Mouse (Mus musculus) megakaryocyte progenitor cell, adult 5-6 weeks (primary cell): ENCODE measurements around the gene Rpl9-ps1. TPM values are rescaled to one million over a fixed set of nuclear protein-coding genes. Genes with fewer than 3 reads are reported as not detected.
A peak's percentile ranks its signal among the peaks of the same experiment; 100 is the strongest.

Source experiments
- ATAC-seq: replicated peaks from 2 replicates; pipeline ENCODE4 v1.8.0; 2016; ENCODE audit warnings: mild to moderate bottlenecking, moderate TSS enrichment, inconsistent platforms; ENCODE audit not compliant: poor library complexity
- total RNA-seq, 2 experiments: library from RNA; stranded (forward) in 1 of 2; stranded (reverse) in 1 of 2; fragments of 157-497, 149-512 nt in 1 of 2; fragments of 200-1000 nt in 1 of 2; gene quantifications; 2 replicates each; pipeline versions ENCODE4 v1.2.3 to v1.2.4; 2015 to 2017

The Rpl9-ps1 gene
- 0.44 and 1.2 TPM in 2 replicates for total RNA-seq (2015)
- not detected in 2 replicates for total RNA-seq (2017)

DNA sequence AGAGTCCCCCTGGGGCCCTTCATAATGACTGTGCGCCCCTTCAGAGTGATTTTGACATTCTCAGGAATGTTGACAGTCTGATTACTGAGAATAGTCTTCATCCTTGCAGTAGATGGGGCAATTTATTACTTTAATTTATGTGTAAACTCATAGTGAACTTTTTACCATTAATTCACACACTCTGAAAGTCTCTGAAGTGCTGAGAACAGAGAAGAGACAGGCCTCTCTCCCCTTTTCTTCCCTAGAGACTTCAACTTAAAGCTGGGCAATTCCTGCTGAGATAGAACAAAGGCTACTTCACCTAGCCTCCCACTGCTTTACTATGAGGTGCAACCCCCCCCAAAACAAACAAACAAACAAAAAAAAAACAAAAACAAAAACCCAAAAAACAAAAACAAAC, at the start of gene Rpl9-ps1:
Rpl9-ps1 (minus strand) TSS at position 101 of the 400 bp plus-strand sequence.
- no peak for ATAC-seq

DNA sequence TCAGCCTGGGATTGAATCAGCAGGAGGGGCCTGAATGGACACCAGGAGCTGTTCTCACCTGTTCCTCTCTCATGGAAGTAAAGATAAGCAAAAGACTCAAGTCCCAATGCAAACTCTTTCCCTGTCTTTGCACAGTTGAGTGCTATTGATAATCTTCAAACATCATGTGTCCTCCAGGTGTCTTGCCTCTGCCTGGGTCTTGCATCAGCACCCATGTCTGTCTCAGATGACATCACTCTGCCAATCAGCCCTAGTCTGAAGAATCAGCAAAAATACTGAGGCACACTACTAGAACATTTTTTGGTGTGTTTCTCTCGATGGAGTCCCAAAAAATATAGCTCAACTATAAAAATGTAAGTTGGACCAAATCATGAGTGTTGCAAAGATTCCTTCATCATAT, 46.6 kb upstream of the Rpl9-ps1 start:
- ATAC-seq, result no peak

DNA sequence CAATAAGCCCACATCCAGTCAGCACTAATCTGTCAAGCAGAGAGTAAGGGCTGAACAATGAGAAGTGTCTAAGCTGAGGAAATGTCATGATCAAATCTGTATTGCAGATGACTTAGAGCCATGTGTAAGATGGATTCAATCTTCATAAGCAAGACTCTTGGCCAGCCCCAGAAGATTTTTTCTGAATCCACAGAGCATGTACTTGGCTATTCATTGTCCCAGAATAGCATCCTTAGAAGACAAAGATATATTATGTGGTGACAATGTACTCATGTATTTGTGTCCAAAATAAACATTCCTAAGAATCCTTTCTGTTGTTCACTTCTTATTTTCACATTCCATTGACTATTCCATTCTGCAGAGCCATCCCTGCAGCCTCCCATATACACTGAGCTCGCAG, 44.5 kb upstream of the Rpl9-ps1 start:
- ATAC-seq, result no peak

DNA sequence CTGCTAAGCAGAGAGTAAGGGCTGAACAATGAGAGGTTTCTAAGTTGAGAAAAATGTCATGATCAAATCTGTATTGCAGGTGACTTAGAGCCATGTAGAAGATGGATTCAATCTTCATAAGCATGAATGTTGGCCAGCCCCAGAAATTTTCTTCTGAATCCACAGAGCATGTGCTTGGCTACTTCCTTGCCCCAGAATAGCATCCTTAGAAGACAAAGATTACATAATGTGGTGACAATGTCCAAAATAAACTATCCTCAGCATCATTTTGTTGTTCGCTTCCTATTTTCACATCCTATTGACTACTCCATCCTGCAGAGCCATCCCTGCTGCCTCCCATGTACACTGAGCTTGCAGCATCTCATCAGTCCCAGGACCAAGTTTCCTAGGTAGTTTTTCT, 30.2 kb upstream of the Rpl9-ps1 start:
- ATAC-seq, result no peak

DNA sequence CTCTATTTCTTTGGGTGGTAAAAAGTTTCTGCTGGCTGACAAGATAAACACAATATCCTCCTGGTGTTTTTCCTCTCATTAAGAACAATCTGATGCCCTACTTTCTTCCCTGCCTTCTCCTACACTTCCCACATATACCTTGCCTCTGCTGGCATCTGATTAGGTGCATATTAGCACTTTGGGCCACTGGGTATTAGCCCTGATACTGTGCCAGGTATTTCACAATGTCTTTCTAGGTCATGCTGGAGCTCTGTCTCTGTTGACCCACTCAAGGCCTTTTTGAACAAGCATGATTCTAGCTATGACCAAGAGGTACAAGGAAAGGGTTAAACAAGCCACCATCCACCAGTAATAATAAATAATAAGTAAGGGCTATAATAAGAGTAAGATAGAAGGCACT, 26.3 kb upstream of the Rpl9-ps1 start:
- ATAC-seq, result no peak

DNA sequence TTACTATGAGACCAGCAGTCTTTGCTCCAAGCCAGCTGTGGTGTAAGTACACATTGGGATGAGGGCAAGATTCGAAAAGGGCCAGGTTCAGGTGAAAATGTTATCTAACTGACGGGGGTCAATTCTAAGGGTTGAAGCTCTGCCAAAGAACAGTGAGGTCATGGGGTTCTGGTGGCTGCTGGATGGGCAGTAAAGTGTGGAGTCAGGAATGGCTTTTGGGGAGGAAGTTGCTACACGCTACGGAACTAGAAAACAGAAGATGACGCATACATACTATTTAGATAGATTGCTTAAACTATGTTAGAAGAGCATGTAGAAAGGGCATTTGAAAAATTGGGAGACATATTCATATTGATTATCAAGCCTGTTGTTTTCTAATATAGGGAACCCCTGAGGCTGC, 18.1 kb upstream of the Rpl9-ps1 start:
- ATAC-seq, result peak; percentile 68

GRCm38 (mm10) chr11:83662204-83662603, 16.8 kb upstream of the Rpl9-ps1 start, which contains the start of gene Ccl4:
Gene Ccl4 (plus strand): TSS chr11:83662584.
- peak; percentile 81 for ATAC-seq

DNA sequence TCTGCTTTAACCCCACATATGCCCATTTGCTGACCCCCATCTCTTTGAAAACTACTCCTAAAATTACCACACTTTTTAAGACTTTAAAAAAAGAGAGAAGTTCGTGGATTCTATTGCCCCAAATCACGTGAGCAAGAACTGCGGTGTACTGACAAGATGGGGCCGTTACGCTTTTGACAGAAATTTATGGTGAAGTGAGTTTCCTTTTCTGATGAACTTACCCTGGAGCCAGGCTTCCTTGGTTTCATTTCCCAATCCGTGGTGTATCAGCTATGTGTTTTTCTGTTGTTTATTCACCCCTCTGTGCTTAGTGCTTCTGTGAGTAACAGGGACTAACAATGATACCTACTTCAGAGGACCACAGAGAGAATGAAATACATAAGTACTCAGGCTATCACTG, 13.4 kb upstream of the Rpl9-ps1 start:
- ATAC-seq, result peak; percentile 51

- ATAC-seq, result no peak
Observed at GRCm38 (mm10) chr11:83657508-83657907, 12.1 kb upstream of the Rpl9-ps1 start.

DNA sequence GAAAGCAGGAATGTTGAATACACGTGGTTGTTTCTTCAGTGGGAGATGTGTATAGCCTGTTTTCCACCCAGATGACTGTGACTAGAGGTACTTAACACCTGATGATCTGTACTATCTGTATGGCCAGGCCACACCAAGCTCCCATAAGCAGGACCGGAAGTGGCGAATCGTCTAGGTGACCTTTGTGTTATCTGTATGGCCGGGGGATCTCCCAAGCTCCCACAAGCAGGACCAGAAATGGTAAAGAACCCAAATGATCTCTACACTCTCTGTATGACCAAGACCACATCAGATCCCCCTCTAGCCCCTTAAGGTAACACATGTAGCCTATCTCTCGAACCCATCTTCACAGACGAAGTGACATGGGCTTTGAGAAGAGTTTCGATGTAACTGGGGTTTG, 9.2 kb upstream of the Rpl9-ps1 start:
- no peak for ATAC-seq

GRCm38 (mm10) chr11:83649305-83649841, 4.0 kb upstream of the Rpl9-ps1 start, which contains the start of gene Ccl3:
Gene Ccl3 (minus strand): TSS chr11:83649355.
- ATAC-seq, result peak; percentile 87

GRCm38 (mm10) chr11:83646356-83647149, 1.1 kb upstream of the Rpl9-ps1 start:
- ATAC-seq, result no peak

DNA sequence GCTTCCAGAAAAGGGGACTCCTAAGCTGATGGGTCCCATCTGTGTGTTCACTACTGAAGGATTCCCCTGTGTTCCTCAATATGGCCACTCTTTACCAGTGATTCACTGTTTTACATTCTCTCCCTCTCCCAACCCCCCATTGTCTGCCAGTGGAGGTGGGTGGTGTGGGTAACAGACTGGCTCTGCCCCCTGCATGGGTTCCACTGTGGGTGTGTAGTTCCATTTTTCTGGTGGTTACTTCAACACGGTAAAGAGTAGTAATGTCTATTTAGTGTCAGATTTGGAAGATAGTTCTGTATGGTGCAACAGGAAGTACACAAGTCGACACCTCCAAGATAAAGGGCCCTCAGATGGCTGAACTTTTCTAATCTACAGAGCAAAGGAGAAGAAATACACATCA, 4.2 kb downstream of the Rpl9-ps1 start:
- no peak; the same call in 1 of the 2 replicates for ATAC-seq

GRCm38 (mm10) chr11:83640141-83640540, 5.3 kb downstream of the Rpl9-ps1 start:
- peak; percentile 95 for ATAC-seq

GRCm38 (mm10) chr11:83639533-83639932, 5.9 kb downstream of the Rpl9-ps1 start:
- ATAC-seq, result peak; percentile 61

DNA sequence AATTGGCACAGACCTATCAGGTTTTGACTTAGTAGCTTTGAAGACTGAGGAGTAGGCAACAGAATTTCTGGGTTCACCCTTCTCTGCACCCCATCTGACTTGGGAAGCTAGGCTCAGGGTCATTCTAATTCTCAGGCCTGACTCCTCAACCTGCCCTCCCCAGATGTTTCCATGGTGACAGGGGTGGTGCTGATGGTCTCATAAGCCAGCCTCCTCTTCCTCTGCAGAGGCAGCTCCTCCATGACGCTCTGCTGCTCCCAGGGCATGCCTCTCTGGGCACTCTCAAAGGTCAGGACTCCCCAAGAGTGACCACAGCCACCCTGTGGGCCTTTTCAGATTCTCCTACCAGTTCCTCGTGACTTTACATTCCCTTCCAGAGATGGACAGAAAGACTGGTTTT, 6.5 kb downstream of the Rpl9-ps1 start:
- ATAC-seq, result no peak

GRCm38 (mm10) chr11:83636742-83637235, 8.6 kb downstream of the Rpl9-ps1 start:
- no peak for ATAC-seq

DNA sequence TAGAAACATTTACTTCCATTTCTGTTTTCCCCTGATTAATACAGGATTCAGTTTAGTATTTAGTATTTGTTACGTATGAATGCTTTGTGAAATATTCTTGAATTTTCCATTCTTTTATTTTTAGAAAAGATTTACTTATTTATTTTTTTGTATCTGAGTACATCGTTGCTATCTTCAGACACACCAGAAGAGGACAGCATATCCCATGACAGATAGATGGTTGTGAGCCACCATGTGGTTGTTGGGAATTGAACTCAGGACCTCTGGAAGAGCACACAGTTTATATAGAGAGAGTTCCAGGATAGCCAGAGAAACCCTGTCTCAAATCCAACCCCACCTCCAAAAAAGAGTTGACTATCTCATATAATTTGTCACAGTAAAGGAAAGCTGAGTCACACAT, 10.5 kb downstream of the Rpl9-ps1 start:
- no peak for ATAC-seq

DNA sequence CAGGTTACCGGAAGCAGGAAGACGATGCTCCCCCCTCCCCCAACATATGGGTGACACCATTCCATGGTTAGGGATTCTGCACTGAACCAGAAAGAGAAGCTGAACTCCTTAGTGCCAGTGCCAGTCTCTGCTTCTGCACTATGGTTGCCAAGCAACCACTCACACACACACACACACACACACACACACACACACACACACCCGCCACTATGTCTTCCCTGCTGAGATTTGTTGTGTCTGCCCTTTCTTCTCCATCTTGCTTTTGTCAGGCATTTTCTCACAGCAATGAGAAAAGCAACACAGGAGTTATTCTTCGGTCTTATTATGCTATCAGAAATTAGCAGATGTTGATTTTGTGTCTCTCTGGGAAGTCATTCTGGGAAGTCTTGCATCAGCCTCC, 11.0 kb downstream of the Rpl9-ps1 start:
- no peak for ATAC-seq

- peak; percentile 66 for ATAC-seq
Observed at GRCm38 (mm10) chr11:83632744-83633143, 12.7 kb downstream of the Rpl9-ps1 start.

GRCm38 (mm10) chr11:83631065-83631464, 14.4 kb downstream of the Rpl9-ps1 start:
- ATAC-seq, result no peak

GRCm38 (mm10) chr11:83630630-83631029, 14.8 kb downstream of the Rpl9-ps1 start:
- ATAC-seq, result no peak
